Mouse (Mus musculus) kidney, postnatal 4 days (tissue): ENCODE results near the gene Hist1h2bm.

Experiments used
- DNase-seq, 2 experiments: peaks; one replicate each; pipeline ENCODE4 v3.0.0; 2021; ENCODE audit warnings: mixed read lengths in 2 of 2

Hist1h2bm gene

GRCm38 (mm10) chr13:21721757-21722372 lies at the start of gene Hist1h2bm:
TSS of gene Hist1h2bm (plus strand) at chr13:21722044.
- DNase-seq = peak; percentile 62 to 77

- no peak for DNase-seq
Observed at GRCm38 (mm10) chr13:21677305-21677704, 44.5 kb upstream of the Hist1h2bm start, which contains the start of gene Olfr1360. TSS of gene Olfr1360 (minus strand) at chr13:21677405.

- no peak for DNase-seq
Observed at GRCm38 (mm10) chr13:21697811-21698210, 24.0 kb upstream of the Hist1h2bm start, which contains the start of gene Olfr1359. TSS of gene Olfr1359 (plus strand) at chr13:21698111.

GRCm38 (mm10) chr13:21706669-21707068 lies 15.2 kb upstream of the Hist1h2bm start:
- DNase-seq = no peak

- DNase-seq = peak; percentile 92 to 94
Observed at GRCm38 (mm10) chr13:21710031-21710711, 11.7 kb upstream of the Hist1h2bm start.

- peak; percentile 74 to 82 for DNase-seq
Observed at GRCm38 (mm10) chr13:21710821-21711525, 10.9 kb upstream of the Hist1h2bm start.

- no peak for DNase-seq
Observed at GRCm38 (mm10) chr13:21711698-21712097, 10.1 kb upstream of the Hist1h2bm start.

- DNase-seq = peak; percentile 68 to 74
Observed at GRCm38 (mm10) chr13:21714725-21715124, 7.1 kb upstream of the Hist1h2bm start.

GRCm38 (mm10) chr13:21715131-21715863 lies 6.5 kb upstream of the Hist1h2bm start:
- peak; percentile 15 to 45 for DNase-seq

- DNase-seq = peak; percentile 75 to 83
Observed at GRCm38 (mm10) chr13:21715864-21716539, 5.8 kb upstream of the Hist1h2bm start, which contains the start of the genes Hist1h2bl and Hist1h2ai. TSS of gene Hist1h2bl (minus strand) at chr13:21716143. TSS of gene Hist1h2ai (plus strand) at chr13:21716422.

GRCm38 (mm10) chr13:21716540-21717391 lies 5.1 kb upstream of the Hist1h2bm start:
- DNase-seq = peak in 1 of 2 experiments; percentile 38

- peak; percentile 82 to 89 for DNase-seq
Observed at GRCm38 (mm10) chr13:21717397-21718357, 4.2 kb upstream of the Hist1h2bm start, which contains the start of gene Hist1h3h. TSS of gene Hist1h3h (plus strand) at chr13:21717659.

- DNase-seq = no peak
Observed at GRCm38 (mm10) chr13:21718381-21719080, 3.3 kb upstream of the Hist1h2bm start.

- peak; percentile 9 to 16 for DNase-seq
Observed at GRCm38 (mm10) chr13:21721107-21721756, 612 bp upstream of the Hist1h2bm start.

- no peak for DNase-seq
Observed at GRCm38 (mm10) chr13:21722373-21722925, 605 bp downstream of the Hist1h2bm start.

- peak in 1 of 2 experiments; percentile 28 for DNase-seq
Observed at GRCm38 (mm10) chr13:21722993-21723836, 1.4 kb downstream of the Hist1h2bm start.

GRCm38 (mm10) chr13:21727948-21728572 lies 6.2 kb downstream of the Hist1h2bm start:
- no peak for DNase-seq
